Mouse (Mus musculus): ENCODE data around the gene Mfsd4a.

DNA sequence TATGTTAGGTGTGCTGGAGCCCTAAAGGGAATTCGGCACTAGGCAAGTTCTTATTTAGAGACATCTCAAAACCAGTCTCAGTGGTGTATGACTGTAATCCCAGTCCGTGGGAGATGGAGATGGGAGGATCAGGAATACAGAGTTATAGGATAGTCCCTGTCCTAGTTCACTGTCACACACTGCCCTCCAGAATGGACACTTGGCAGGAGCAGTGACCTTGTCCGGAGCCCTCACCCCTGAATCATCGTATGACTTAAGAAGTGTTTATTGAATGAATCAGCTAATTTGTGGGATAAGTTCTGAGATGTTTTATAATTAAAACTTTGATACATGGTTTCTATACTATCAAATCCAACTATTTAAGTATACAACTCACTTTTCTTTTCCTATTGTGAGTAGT lies 4.8 kb downstream of the Mfsd4a start:
- TF ChIP-seq CTCF (IDR thresholded peaks at IDR 0.05; ENCODE audit: low read depth) = no peak
- no peak for TF ChIP-seq EP300 (optimal IDR thresholded peaks at IDR 0.05)
